Mouse (Mus musculus) ES-Bruce4 (cell line): Measurements from ENCODE around the gene 1700020D05Rik.

Experiments used
- EP300 ChIP-seq: IDR thresholded peaks from 2 replicates; pipeline ENCODE4 v1.6.1; 2011; ENCODE audit warnings: low read depth, low read length; ENCODE audit not compliant: insufficient read depth
- POLR2A ChIP-seq: IDR thresholded peaks from one replicate; pipeline ENCODE4 v1.8.1; 2011; ENCODE audit warnings: low read length; ENCODE audit not compliant: insufficient read depth

GRCm38 (mm10) chr19:5515840-5516777 is 12.5 kb upstream of the 1700020D05Rik start:
- TF ChIP-seq EP300 (no peak), POLR2A (no peak)
